Comparison of ENCODE assay signal across 9 mouse cellular contexts in genomic region chr17:80372989-80373725, GRCm38 (mm10). TPM values are rescaled to one million over a fixed set of nuclear protein-coding genes. Genes with fewer than 3 reads are reported as not detected.
DNase-seq lines count a peak whose midpoint lies in the region; ATAC-seq and TF ChIP-seq lines count a peak whose summit lies in the region.
"Had no signal": no experiment of that assay in that cellular context is flagged by ENCODE, and none has a peak within 500 bp of the region (broad histone marks: within the 10 kb centered on the region; RNA-seq: fewer than 3 reads in every experiment).

Gene Gm10190, minus strand, starts transcription at chr17:80373541.

- TF ChIP-seq CTCF in ES-Bruce4 (IDR thresholded peaks at IDR 0.05; ENCODE audit: low read depth, low read length), result no peak
- peak; percentile 13; the same call in 1 of the 2 replicates for TF ChIP-seq CTCF in forebrain, postnatal 0 days (IDR thresholded peaks at IDR 0.05; ENCODE audit: low read depth)
- no peak for TF ChIP-seq CTCF in stomach, postnatal 0 days (IDR thresholded peaks at IDR 0.05; ENCODE audit: low read depth)

- ATAC-seq in forebrain, postnatal 0 days, result peak; percentile 100
- peak; percentile 96 for ATAC-seq in liver, embryonic 16.5 days (ENCODE audit: low read depth)
- peak; percentile 99 for ATAC-seq in neural tube, embryonic 13.5 days (ENCODE audit: low read depth)
- ATAC-seq in stomach, postnatal 0 days (ENCODE audit: low FRiP score, low TSS enrichment), result peak; percentile 99

- no peaks in the 10 kb centered on the region for H3K36me3 ChIP-seq in ES-Bruce4 (ENCODE audit: control insufficient read depth, insufficient read depth, low read length, poor library complexity, severe bottlenecking)
- no peaks in the 10 kb centered on the region for H3K36me3 ChIP-seq in forebrain, postnatal 0 days (ENCODE audit: insufficient read depth)
- H3K36me3 ChIP-seq in liver, embryonic 16.5 days (ENCODE audit: control insufficient read depth, insufficient read depth), result no peaks in the 10 kb centered on the region
- no peaks in the 10 kb centered on the region for H3K36me3 ChIP-seq in neural tube, embryonic 13.5 days
- H3K36me3 ChIP-seq in stomach, postnatal 0 days (ENCODE audit: control insufficient read depth, insufficient read depth, low read length), result no peaks in the 10 kb centered on the region

- H3K27me3 ChIP-seq in ES-Bruce4 (ENCODE audit: control insufficient read depth, insufficient read depth, low read length, poor library complexity, severe bottlenecking), result peaks cover 10% of the 10 kb centered on the region
- no peaks in the 10 kb centered on the region for H3K27me3 ChIP-seq in forebrain, postnatal 0 days (ENCODE audit: insufficient read depth, low read length)
- peaks cover 18% of the 10 kb centered on the region for H3K27me3 ChIP-seq in liver, embryonic 16.5 days (ENCODE audit: control insufficient read depth, insufficient read depth, low read depth, low read length)
- H3K27me3 ChIP-seq in neural tube, embryonic 13.5 days, result peaks cover 10% of the 10 kb centered on the region; the same call in 1 of the 2 replicates
- H3K27me3 ChIP-seq in stomach, postnatal 0 days (ENCODE audit: control insufficient read depth, insufficient read depth, low read length), result no peaks in the 10 kb centered on the region

- H3K4me1 ChIP-seq in ES-Bruce4 (ENCODE audit: control insufficient read depth, insufficient read depth, low read length), result no peaks in the 10 kb centered on the region
- H3K4me1 ChIP-seq in forebrain, postnatal 0 days (ENCODE audit: insufficient read depth), result peaks cover 4% of the 10 kb centered on the region; the same call in 1 of the 2 replicates
- no peaks in the 10 kb centered on the region for H3K4me1 ChIP-seq in liver, embryonic 16.5 days (ENCODE audit: control insufficient read depth, low read depth, low read length)
- peaks cover 14% of the 10 kb centered on the region; the same call in 1 of the 2 replicates for H3K4me1 ChIP-seq in neural tube, embryonic 13.5 days (replicated peaks)
- 0 out of 2 replicates have a peak, but pooled peaks cover 3% of the 10 kb centered on the region for H3K4me1 ChIP-seq in stomach, postnatal 0 days (replicated peaks; ENCODE audit: control insufficient read depth, insufficient read depth)

- peak within 1 kb of the TSS; percentile 77 for H3K9ac ChIP-seq in ES-Bruce4 (ENCODE audit: low read depth, poor library complexity, severe bottlenecking)
- H3K9ac ChIP-seq in forebrain, postnatal 0 days, result peak within 1 kb of the TSS; percentile 73
- peak within 1 kb of the TSS; percentile 55 for H3K9ac ChIP-seq in liver, embryonic 16.5 days (ENCODE audit: low read depth, low read length)
- H3K9ac ChIP-seq in neural tube, embryonic 13.5 days, result peak within 1 kb of the TSS; percentile 81
- H3K9ac ChIP-seq in stomach, postnatal 0 days (ENCODE audit: low read length), result peak within 1 kb of the TSS; percentile 77

- 5% methylated on average over 98 of the region's 102 CpGs for WGBS in forebrain, postnatal 0 days
- 5% methylated on average over 85 of the region's 102 CpGs for WGBS in liver, embryonic 16.5 days (ENCODE audit: insufficient replicate concordance)
- 5% methylated on average over 91 of the region's 102 CpGs for WGBS in neural tube, embryonic 13.5 days
- WGBS in stomach, postnatal 0 days, result 6% methylated on average over 74 of the region's 102 CpGs

- H3K9me3 ChIP-seq in ES-Bruce4 (replicated peaks; ENCODE audit: control insufficient read depth, insufficient read depth, low read length, poor library complexity, severe bottlenecking), result no peaks in the 10 kb centered on the region
- no peaks in the 10 kb centered on the region for H3K9me3 ChIP-seq in forebrain, postnatal 0 days (ENCODE audit: low read length)
- H3K9me3 ChIP-seq in liver, embryonic 16.5 days (replicated peaks; ENCODE audit: control insufficient read depth, low read length), result no peaks in the 10 kb centered on the region
- no peaks in the 10 kb centered on the region for H3K9me3 ChIP-seq in neural tube, embryonic 13.5 days
- H3K9me3 ChIP-seq in stomach, postnatal 0 days (ENCODE audit: control insufficient read depth, low read length), result no peaks in the 10 kb centered on the region

- no peak within 1 kb of the TSS for H3K27ac ChIP-seq in ES-Bruce4 (ENCODE audit: insufficient read depth, low read length)
- H3K27ac ChIP-seq in forebrain, postnatal 0 days (ENCODE audit: low read depth, low read length), result peak within 1 kb of the TSS; percentile 86
- no peak within 1 kb of the TSS for H3K27ac ChIP-seq in liver, embryonic 16.5 days (ENCODE audit: low read length)
- H3K27ac ChIP-seq in neural tube, embryonic 13.5 days (replicated peaks), result peak within 1 kb of the TSS; percentile 85
- peak within 1 kb of the TSS; percentile 74 for H3K27ac ChIP-seq in stomach, postnatal 0 days (replicated peaks)

- TF ChIP-seq POLR2A in ES-Bruce4 (IDR thresholded peaks at IDR 0.05; ENCODE audit: insufficient read depth, low read length), result no peak

- peak; percentile 85 for DNase-seq in cerebellum, adult 9-10 months
- peak; percentile 96 for DNase-seq in forebrain, postnatal 0 days
- DNase-seq in heart, postnatal 25 days (ENCODE audit: low spot score), result peak; percentile 79
- peak; percentile 88 for DNase-seq in layer of hippocampus, adult 11-12 months (ENCODE audit: low spot score)
- DNase-seq in stomach, postnatal 0 days (ENCODE audit: low spot score), result peak; percentile 93

- no peak for TF ChIP-seq EP300 in ES-Bruce4 (IDR thresholded peaks at IDR 0.05; ENCODE audit: insufficient read depth, low read depth, low read length)
- TF ChIP-seq EP300 in stomach, postnatal 0 days (optimal IDR thresholded peaks at IDR 0.05), result no peak

- H3K4me2 ChIP-seq in forebrain, postnatal 0 days (ENCODE audit: low read depth), result peak within 1 kb of the TSS; percentile 74
- peak within 1 kb of the TSS; percentile 82 for H3K4me2 ChIP-seq in liver, embryonic 16.5 days (ENCODE audit: low read depth, low read length)
- H3K4me2 ChIP-seq in neural tube, embryonic 13.5 days, result peak within 1 kb of the TSS; percentile 80
- peak within 1 kb of the TSS; percentile 76 for H3K4me2 ChIP-seq in stomach, postnatal 0 days (replicated peaks; ENCODE audit: low read depth)

- peak within 1 kb of the TSS; percentile 47 for H3K4me3 ChIP-seq in ES-Bruce4 (ENCODE audit: low read depth, low read length)
- peak within 1 kb of the TSS; percentile 53 for H3K4me3 ChIP-seq in forebrain, postnatal 0 days (ENCODE audit: low read depth, low read length)
- H3K4me3 ChIP-seq in liver, embryonic 16.5 days (ENCODE audit: low read depth, low read length), result peak within 1 kb of the TSS; percentile 54
- peak within 1 kb of the TSS; percentile 53 for H3K4me3 ChIP-seq in neural tube, embryonic 13.5 days
- peak within 1 kb of the TSS; percentile 43 for H3K4me3 ChIP-seq in stomach, postnatal 0 days (ENCODE audit: low read depth, low read length)

- intact Hi-C loops in heart, postnatal 25 days (cut with DNase I), result loop anchor here (5.0 kb wide), 3 partner anchors 81 to 689 kb away; partner anchors contain the start of genes Dhx57 and Morn2

RNA-seq across cellular contexts. Expression of gene Gm10190, which starts in this region (rescaled TPM):
- not detected in 2 replicates for polyA plus RNA-seq in ES-Bruce4 (2011; ENCODE audit: insufficient read depth, insufficient read length, low read depth, missing spikeins)
- not detected in 2 replicates for total RNA-seq in forebrain, postnatal 0 days (2014; rRNA removed)
- 3.5 and 3.9 TPM in 2 replicates for polyA plus RNA-seq in forebrain, postnatal 0 days (2015; fragmentation: Nextera tagmentation; extraction: Ambion mirVana)
- total RNA-seq in heart, postnatal 25 days (2021), result not detected
- polyA plus RNA-seq in liver, embryonic 16.5 days (2015; fragmentation: Nextera tagmentation; extraction: Ambion mirVana), result not detected in 2 replicates
- polyA plus RNA-seq in neural tube, embryonic 13.5 days (2015; fragmentation: Nextera tagmentation; extraction: Ambion mirVana), result 1.2 and 2.0 TPM in 2 replicates
- 0.83 and 1.7 TPM in 2 replicates for polyA plus RNA-seq in stomach, postnatal 0 days (2015; fragmentation: Nextera tagmentation; extraction: Ambion mirVana)
- total RNA-seq: MEL had no signal

Comparison
In these comparisons a context has a peak if more than half of its experiments do, and no peak if none do; other contexts are left out.
1. Peak in DNase-seq in heart, postnatal 25 days; RNA of the gene not detected or under 1 TPM.
2. Peak in ATAC-seq, H3K4me3 ChIP-seq, H3K9ac ChIP-seq and H3K4me2 ChIP-seq in liver, embryonic 16.5 days; RNA of the gene not detected or under 1 TPM.
3. H3K27ac ChIP-seq: peak in forebrain, postnatal 0 days (single experiment), neural tube, embryonic 13.5 days (single experiment) and stomach, postnatal 0 days (single experiment); none in ES-Bruce4 (single experiment) and liver, embryonic 16.5 days (single experiment).
4. Peak in every context shown above with its lines, with median percentiles within 50 percentile points of each other: H3K4me3 ChIP-seq, H3K9ac ChIP-seq, DNase-seq, ATAC-seq and H3K4me2 ChIP-seq.